Mouse (Mus musculus) heart, postnatal 0 days (tissue): ENCODE measurements around the gene Gm26602.

Experiments
- CTCF ChIP-seq: IDR thresholded peaks from 2 replicates; pipeline ENCODE4 v1.5.1; 2016; ENCODE audit warnings: antibody characterized with exemption, control low read depth, low read depth
- EP300 ChIP-seq: IDR thresholded peaks from 2 replicates; pipeline ENCODE4 v1.6.1; 2016; ENCODE audit warnings: antibody characterized with exemption, low read depth

DNA sequence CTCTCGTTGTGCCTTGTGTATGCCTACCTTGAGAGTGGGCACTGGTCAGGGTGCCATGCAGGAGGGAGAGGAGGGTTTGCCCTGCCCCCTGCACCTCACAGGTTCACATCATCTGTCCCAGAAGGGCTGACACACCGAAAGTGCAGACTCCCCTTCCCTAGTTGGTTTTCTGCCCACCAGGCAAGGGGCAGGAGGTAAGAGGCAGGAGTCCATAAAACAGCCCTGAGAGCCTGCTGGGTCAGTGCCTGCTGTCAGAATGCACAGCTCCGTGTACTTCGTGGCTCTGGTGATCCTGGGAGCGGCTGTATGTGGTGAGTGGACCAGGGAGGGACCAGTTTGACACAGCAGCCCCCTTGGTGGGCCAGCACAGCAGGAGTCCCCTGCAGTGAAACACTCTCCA is 20.0 kb upstream of the Gm26602 start, which contains the start of gene Cfd:
- no peak for TF ChIP-seq EP300
- TF ChIP-seq CTCF: no peak
